Mouse (Mus musculus): Measurements from ENCODE around the gene Gpc1.
A peak's percentile ranks its signal among the peaks of the same experiment; 100 is the strongest.

The Gpc1 gene

DNA sequence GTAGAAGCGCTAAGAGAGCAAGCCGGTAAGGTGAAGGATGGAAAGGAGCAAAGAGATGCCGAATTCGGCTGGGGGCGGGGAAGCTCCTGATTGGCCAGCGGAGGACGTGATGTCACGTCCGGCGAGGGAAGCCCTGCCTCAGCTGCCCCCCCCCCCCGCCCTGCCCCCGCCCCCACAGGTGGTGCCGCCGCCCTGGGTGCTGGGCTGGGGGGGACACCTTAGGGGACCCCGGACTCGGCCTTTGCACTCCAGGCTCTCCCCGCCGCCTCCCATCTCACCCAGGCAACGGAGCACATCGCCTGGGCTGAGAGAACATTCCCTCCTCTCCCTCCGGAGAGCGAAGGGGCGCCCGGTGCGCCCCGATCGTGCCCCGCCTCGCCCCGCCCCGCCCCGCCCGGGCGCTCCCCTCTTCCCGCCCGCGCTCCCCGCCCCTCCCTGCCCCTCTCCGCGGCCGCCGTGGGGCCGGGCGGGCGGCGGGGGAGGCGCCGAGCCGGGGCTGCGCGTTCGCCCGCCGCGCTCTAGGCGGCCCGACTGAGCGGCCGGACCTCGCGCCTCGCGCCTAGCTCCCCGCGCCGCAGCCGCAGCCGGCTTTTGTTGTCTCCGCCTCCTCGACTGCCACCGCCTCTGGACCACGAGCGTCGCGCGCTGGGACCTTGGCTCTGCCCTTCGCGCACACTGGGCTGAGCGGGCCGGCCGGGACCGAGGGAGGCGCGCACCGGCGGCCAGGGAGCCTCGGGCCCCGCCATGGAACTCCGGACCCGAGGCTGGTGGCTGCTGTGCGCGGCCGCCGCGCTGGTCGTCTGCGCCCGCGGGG lies at the start of gene Gpc1:
Gene Gpc1, plus strand, starts transcription at position 458 of the 814 bp plus-strand sequence.
- peak; percentile 84 to 90 for DNase-seq (ENCODE audit: low spot score in 2 of 2)

- DNase-seq (ENCODE audit: low spot score in 2 of 2): peak; percentile 5 to 25
Measured at GRCm38 (mm10) chr1:92781862-92782261, 49.6 kb upstream of the Gpc1 start.

GRCm38 (mm10) chr1:92782587-92782986 lies 48.9 kb upstream of the Gpc1 start:
- no peak for DNase-seq (ENCODE audit: low spot score in 2 of 2)

DNA sequence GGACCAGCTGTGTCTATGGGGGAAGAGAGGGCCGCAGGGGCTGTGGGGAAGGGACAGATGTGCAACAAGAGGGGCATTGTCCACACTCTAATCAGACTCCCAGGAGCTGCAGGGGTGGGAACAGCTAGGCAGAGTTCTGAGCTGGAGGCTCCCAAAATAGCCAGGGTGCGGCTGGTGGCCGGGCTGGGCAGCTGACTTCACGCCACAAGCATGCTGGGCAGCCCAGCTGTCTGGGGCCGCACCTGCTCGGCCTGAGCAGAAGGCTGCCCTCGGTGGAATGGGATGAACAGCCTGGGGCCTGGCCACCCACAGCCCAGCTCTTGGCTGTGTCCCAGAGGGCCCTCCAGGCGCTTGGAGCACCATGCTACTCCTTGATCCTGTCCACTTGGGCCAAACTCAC lies 44.2 kb upstream of the Gpc1 start:
- DNase-seq (ENCODE audit: low spot score in 2 of 2): no peak

DNA sequence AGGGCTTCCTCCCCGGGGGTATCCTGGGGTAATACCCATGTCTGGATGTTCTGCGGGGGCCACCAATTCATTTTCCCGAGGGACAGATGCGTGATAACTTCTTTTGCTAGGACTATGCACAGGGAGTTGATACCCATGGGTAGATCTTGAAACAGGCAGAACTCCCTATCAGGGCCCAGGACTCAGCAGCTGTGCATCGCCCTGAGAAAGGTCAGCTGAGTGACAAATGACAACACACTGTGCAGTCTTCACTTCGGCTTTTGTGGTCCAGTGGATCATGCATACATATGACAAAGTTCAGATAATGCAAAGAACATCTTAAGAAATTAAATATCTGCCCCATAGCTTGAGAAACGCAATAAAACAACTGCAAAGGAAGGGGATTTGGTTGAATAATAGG lies 43.4 kb upstream of the Gpc1 start:
- DNase-seq (ENCODE audit: low spot score in 2 of 2): no peak

GRCm38 (mm10) chr1:92790628-92791027 lies 40.8 kb upstream of the Gpc1 start:
- no peak for DNase-seq (ENCODE audit: low spot score in 2 of 2)

GRCm38 (mm10) chr1:92791070-92791831 lies 40.2 kb upstream of the Gpc1 start:
- DNase-seq (ENCODE audit: low spot score in 2 of 2): no peak

- DNase-seq (ENCODE audit: low spot score in 2 of 2): peak in 1 of 2 experiments; percentile 17
Measured at GRCm38 (mm10) chr1:92793781-92794180, 37.7 kb upstream of the Gpc1 start.

GRCm38 (mm10) chr1:92798425-92798824 lies 33.0 kb upstream of the Gpc1 start:
- DNase-seq (ENCODE audit: low spot score in 2 of 2): no peak

- DNase-seq (ENCODE audit: low spot score in 2 of 2): peak; percentile 36 to 59
Measured at GRCm38 (mm10) chr1:92799653-92800052, 31.8 kb upstream of the Gpc1 start.

DNA sequence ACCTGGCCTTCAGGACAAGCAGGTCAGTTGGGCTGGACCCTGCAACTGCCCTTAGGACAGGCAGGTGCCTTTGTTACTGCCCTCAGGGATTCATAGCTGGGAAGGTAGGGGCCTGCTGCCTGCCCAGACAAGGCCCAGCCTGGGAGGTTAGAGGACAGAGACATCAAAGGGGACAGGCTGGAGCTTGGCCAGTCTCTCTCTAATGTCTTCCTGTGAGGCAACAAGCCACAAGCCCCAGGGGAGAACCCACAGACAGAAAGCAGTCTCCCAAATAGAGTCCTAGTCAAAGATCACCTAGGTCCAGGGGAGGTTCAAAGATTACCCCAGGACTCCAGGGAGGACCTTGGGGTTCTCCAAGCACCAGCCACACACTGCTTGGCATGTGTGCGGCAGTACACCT lies 29.1 kb upstream of the Gpc1 start:
- DNase-seq (ENCODE audit: low spot score in 2 of 2): no peak

GRCm38 (mm10) chr1:92803376-92803775 lies 28.1 kb upstream of the Gpc1 start:
- no peak for DNase-seq (ENCODE audit: low spot score in 2 of 2)

DNA sequence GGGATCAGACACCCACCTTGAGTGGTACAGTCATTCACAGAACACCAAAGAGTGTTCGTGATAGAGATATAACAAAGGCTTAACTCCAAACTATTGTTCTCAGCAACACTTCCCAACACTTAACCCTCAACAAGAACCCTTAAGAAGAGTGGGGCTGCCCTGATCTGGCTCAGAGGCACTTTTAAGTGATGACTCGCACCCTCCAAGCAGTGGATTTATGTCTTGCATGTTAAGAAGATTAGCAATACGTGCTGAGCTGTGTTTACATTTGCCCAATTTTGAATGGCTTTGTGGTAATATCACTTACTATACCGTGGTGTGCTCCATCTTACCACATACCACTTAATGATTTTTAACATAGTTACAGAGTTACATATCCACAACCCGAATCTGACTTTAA lies 26.3 kb upstream of the Gpc1 start:
- DNase-seq (ENCODE audit: low spot score in 2 of 2): no peak

GRCm38 (mm10) chr1:92805836-92806235 lies 25.6 kb upstream of the Gpc1 start:
- DNase-seq (ENCODE audit: low spot score in 2 of 2): no peak

GRCm38 (mm10) chr1:92806720-92807119 lies 24.7 kb upstream of the Gpc1 start:
- no peak for DNase-seq (ENCODE audit: low spot score in 2 of 2)

GRCm38 (mm10) chr1:92809621-92810020 lies 21.8 kb upstream of the Gpc1 start:
- no peak for DNase-seq (ENCODE audit: low spot score in 2 of 2)

DNA sequence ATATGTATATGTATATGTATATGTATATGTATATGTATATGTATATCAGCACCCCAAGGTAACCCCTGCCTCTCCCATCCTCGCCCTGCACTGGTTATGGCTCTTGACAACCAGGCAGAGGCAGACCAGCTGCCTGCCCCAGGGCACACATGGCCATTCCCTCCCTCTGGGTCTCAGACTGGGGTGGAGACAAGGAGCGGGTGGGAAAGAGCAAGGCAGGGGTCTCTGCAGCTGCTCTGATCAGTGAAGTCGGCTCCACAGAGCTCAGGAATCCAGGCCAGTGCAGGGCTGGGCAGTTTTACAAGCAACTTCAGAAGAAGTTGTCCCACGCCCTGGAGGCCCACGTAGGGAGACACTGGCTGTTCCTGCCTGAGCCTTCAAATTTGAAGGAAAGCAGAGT lies 17.1 kb upstream of the Gpc1 start:
- DNase-seq (ENCODE audit: low spot score in 2 of 2): no peak

DNA sequence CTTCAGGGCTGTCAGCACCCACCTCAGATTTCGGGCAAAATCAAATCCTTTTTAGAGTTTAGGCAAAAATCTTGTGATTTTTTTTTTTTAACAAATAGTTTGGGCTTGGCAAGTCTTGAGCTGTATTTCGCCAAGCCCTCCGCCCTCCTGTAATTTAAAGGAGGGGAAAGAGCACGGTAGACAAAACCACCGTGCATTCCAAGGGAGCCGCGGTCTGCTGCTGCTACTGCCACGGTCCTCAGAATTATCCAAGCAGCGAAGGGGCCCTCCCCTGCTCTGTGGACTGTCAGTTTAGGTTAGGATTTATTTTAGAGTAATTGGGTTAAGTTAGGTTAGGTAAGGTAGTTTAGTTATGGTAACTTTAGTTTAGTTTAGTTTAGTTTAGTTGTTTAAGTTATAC lies 16.3 kb upstream of the Gpc1 start:
- no peak for DNase-seq (ENCODE audit: low spot score in 2 of 2)

GRCm38 (mm10) chr1:92815756-92816294 lies 15.6 kb upstream of the Gpc1 start:
- no peak for DNase-seq (ENCODE audit: low spot score in 2 of 2)

GRCm38 (mm10) chr1:92830626-92831187 lies 738 bp upstream of the Gpc1 start:
- no peak for DNase-seq (ENCODE audit: low spot score in 2 of 2)

GRCm38 (mm10) chr1:92832011-92833010 lies 866 bp downstream of the Gpc1 start:
- DNase-seq (ENCODE audit: low spot score in 2 of 2): peak; percentile 40 to 48
